8 mouse cellular contexts compared by ENCODE assay signal in genomic region chr1:161876553-161877447, GRCm38 (mm10). TPM values are rescaled to one million over a fixed set of nuclear protein-coding genes. Genes with fewer than 3 reads are reported as not detected.
A peak's percentile ranks its signal among the peaks of the same experiment; 100 is the strongest.
DNase-seq lines count a peak whose midpoint lies in the region; ATAC-seq and TF ChIP-seq lines count a peak whose summit lies in the region.

Gene Suco, minus strand, starts transcription at chr1:161876682.

- ATAC-seq in kidney, embryonic 14.5 days (ENCODE audit: low FRiP score, low TSS enrichment) = peak; percentile 99
- peak; percentile 99 for ATAC-seq in limb, embryonic 15.5 days (ENCODE audit: insufficient number of reproducible peaks, low FRiP score, low TSS enrichment, low read depth)

- peak within 1 kb of the TSS; percentile 80 for H3K27ac ChIP-seq in bone marrow macrophage, adult 2 months (ENCODE audit: insufficient read depth, low read depth, low read length)
- H3K27ac ChIP-seq in embryonic fibroblast, embryonic 13.5 days (ENCODE audit: insufficient read depth, low read length) = peak within 1 kb of the TSS; percentile 90
- H3K27ac ChIP-seq in kidney, embryonic 14.5 days (ENCODE audit: low read depth, low read length) = peak within 1 kb of the TSS; percentile 92
- peak within 1 kb of the TSS; percentile 98 for H3K27ac ChIP-seq in limb, embryonic 15.5 days

- TF ChIP-seq CTCF in bone marrow macrophage, adult 2 months (IDR thresholded peaks at IDR 0.05; ENCODE audit: low read depth, low read length) = no peak
- no peak for TF ChIP-seq CTCF in embryonic fibroblast, embryonic 13.5 days (IDR thresholded peaks at IDR 0.05; ENCODE audit: borderline replicate concordance, insufficient read depth, low read length)

- H3K4me3 ChIP-seq in bone marrow macrophage, adult 2 months (ENCODE audit: insufficient read depth, low read length) = peak within 1 kb of the TSS; percentile 90
- peak within 1 kb of the TSS; percentile 97 for H3K4me3 ChIP-seq in embryonic fibroblast, embryonic 13.5 days (ENCODE audit: insufficient read depth, low read length)
- peak within 1 kb of the TSS; percentile 68 for H3K4me3 ChIP-seq in kidney, embryonic 14.5 days (ENCODE audit: low read length)
- peak within 1 kb of the TSS; percentile 89 for H3K4me3 ChIP-seq in limb, embryonic 15.5 days

- peaks cover 7% of the 10 kb centered on the region for H3K4me1 ChIP-seq in bone marrow macrophage, adult 2 months (ENCODE audit: control insufficient read depth, insufficient read depth, low read length)
- H3K4me1 ChIP-seq in embryonic fibroblast, embryonic 13.5 days (ENCODE audit: control insufficient read depth, insufficient read depth, low read length) = peaks cover 2% of the 10 kb centered on the region; the same call in 1 of the 2 replicates
- H3K4me1 ChIP-seq in kidney, embryonic 14.5 days (ENCODE audit: control insufficient read depth, insufficient read depth, low read length) = peaks cover 16% of the 10 kb centered on the region; the same call in 1 of the 2 replicates
- H3K4me1 ChIP-seq in limb, embryonic 15.5 days = peaks cover 6% of the 10 kb centered on the region; the same call in 1 of the 2 replicates

- WGBS in kidney, embryonic 14.5 days = under 1% methylated on average over 40 of the region's 74 CpGs
- under 1% methylated on average over 56 of the region's 74 CpGs for WGBS in limb, embryonic 15.5 days

- peak within 1 kb of the TSS; percentile 67 for H3K4me2 ChIP-seq in kidney, embryonic 14.5 days (replicated peaks; ENCODE audit: low read depth, low read length)
- peak within 1 kb of the TSS; percentile 71 for H3K4me2 ChIP-seq in limb, embryonic 15.5 days

- H3K9ac ChIP-seq in kidney, embryonic 14.5 days (ENCODE audit: low read depth, low read length) = peak within 1 kb of the TSS; percentile 79
- peak within 1 kb of the TSS; percentile 92 for H3K9ac ChIP-seq in limb, embryonic 15.5 days

- H3K36me3 ChIP-seq in kidney, embryonic 14.5 days (ENCODE audit: control insufficient read depth, insufficient read depth, low read length) = no peaks in the 10 kb centered on the region
- H3K36me3 ChIP-seq in limb, embryonic 15.5 days = no peaks in the 10 kb centered on the region

- H3K9me3 ChIP-seq in kidney, embryonic 14.5 days (ENCODE audit: control insufficient read depth, low read length) = no peaks in the 10 kb centered on the region
- H3K9me3 ChIP-seq in limb, embryonic 15.5 days = no peaks in the 10 kb centered on the region

- no peaks in the 10 kb centered on the region for H3K27me3 ChIP-seq in kidney, embryonic 14.5 days (ENCODE audit: control insufficient read depth, insufficient read depth, low read length)
- no peaks in the 10 kb centered on the region for H3K27me3 ChIP-seq in limb, embryonic 15.5 days

- TF ChIP-seq POLR2A in bone marrow macrophage, adult 2 months (IDR thresholded peaks at IDR 0.05; ENCODE audit: borderline replicate concordance, low read depth, low read length) = no peak
- peak; percentile 50 for TF ChIP-seq POLR2A in embryonic fibroblast, embryonic 13.5 days (IDR thresholded peaks at IDR 0.05; ENCODE audit: low read depth, low read length)

- DNase-seq in A20 (ENCODE audit: low read depth, low spot score) = peak; percentile 100
- DNase-seq in heart, adult 9 months (ENCODE audit: low spot score in 2 of 2) = peak; percentile 99 to 100
- DNase-seq in monocyte, adult 2 months (ENCODE audit: low read depth in 1 of 2, low spot score in 2 of 2) = peak; percentile 99 to 100
- DNase-seq in spleen, postnatal 36 days (ENCODE audit: low spot score in 2 of 2) = peak; percentile 100

RNA-seq across cellular contexts. Expression of gene Suco, which starts in this region (rescaled TPM):
- 17.2 and 20.1 TPM in 2 replicates for polyA plus RNA-seq in bone marrow macrophage, adult 2 months (2012; ENCODE audit: insufficient read depth, insufficient read length, missing spikeins)
- 51.6 and 51.7 TPM in 2 replicates for polyA plus RNA-seq in embryonic fibroblast, embryonic 13.5 days (2011; ENCODE audit: insufficient read length, low read depth, missing spikeins)
- polyA plus RNA-seq in kidney, embryonic 14.5 days (2014; fragmentation: Nextera tagmentation; extraction: Ambion mirVana) = 20.2 and 30.6 TPM in 2 replicates
- 17.0 and 23.3 TPM in 2 replicates for polyA plus RNA-seq in limb, embryonic 15.5 days (2015; fragmentation: Nextera tagmentation; extraction: Ambion mirVana)

Comparison
In these comparisons a context has a peak if more than half of its experiments do, and no peak if none do; other contexts are left out.
1. Peak in every context shown above with its lines: DNase-seq, ATAC-seq, H3K4me3 ChIP-seq and H3K27ac ChIP-seq.